Mouse (Mus musculus) liver, adult 2 months (tissue): ENCODE results near the gene Ccr5.

Experiments
- CTCF ChIP-seq: fragments of 200-500 bp; IDR thresholded peaks from 2 replicates; pipeline ENCODE4 v1.5.1; 2011; ENCODE audit warnings: low read depth, low read length, control low read depth
- POLR2A ChIP-seq: fragments of 200-500 bp; IDR thresholded peaks from 2 replicates; pipeline ENCODE4 v1.6.1; 2011; ENCODE audit warnings: low read length, control low read depth; ENCODE audit not compliant: insufficient read depth; ENCODE audit errors: extremely low read depth

DNA sequence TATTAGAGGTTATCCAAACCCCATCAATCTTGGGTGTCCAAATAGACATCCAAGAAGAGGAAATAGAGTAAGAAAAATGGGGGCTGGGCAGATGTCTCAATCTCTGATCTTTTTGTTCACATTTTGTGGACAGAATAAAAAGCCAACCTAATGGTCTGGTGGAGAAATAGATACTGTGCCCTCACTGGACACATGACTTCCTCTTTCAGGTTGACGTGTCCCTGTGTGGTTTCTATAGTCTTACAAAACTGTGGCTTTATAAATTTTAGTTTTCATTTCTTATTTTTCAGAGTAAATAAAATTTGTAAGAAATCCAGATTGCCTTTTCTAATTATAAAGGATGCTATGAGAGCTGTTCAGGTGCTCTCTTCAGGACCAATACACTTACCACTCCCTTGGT lies 22.3 kb downstream of the Ccr5 start:
- TF ChIP-seq POLR2A (no peak), CTCF (no peak)
